Mouse (Mus musculus) layer of hippocampus, postnatal 10 days (tissue): ENCODE measurements around the gene Thumpd2. TPM values are rescaled to one million over a fixed set of nuclear protein-coding genes. Genes with fewer than 3 reads are reported as not detected.

Experiments
- DNase-seq, 2 experiments: peaks; one replicate each; pipeline ENCODE4 v3.0.0; 2021; ENCODE audit warnings: low spot score in 2 of 2
- long read RNA-seq: library from polyadenylated mRNA; stranded (forward); transcript quantifications from one replicate; pipeline ENCODE4 v2.0.0, GENCODE M21; 2023
- total RNA-seq, 2 experiments: library from RNA; stranded (reverse); gene quantifications; 2 replicates each; pipeline ENCODE4 v1.2.3; 2021

Thumpd2 gene
- total RNA-seq = 1 to 10 TPM; 5.7 to 6.1 TPM
- long read RNA-seq, partial matches to known transcripts = 1 of 6 reads
- long read RNA-seq, other reads (novel, unspliced or antisense) = 3 of 6 reads

GRCm38 (mm10) chr17:81064979-81065311, at the start of gene Thumpd2:
Gene Thumpd2 (minus strand): TSS chr17:81065082.
- peak; percentile 94 to 95 for DNase-seq

DNA sequence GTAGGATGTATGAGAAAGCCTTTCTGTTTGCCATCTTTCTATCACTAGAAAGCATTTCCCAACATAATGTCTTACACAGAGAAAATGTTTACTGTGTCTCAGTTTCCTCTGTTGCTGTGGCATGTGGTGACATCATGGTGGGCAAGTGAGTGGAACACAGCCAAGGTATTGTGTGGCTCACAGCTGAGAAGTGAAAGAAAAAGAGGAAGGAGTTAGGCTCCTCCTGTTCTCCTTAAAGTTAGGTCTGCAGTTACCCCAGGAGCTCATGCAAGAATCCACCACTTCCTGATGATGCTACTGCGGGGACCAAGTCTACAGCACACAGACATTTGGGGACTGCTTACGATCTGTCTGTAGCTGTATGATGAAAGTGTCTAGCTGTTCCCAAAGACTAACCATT, 39.4 kb upstream of the Thumpd2 start:
- DNase-seq = no peak

DNA sequence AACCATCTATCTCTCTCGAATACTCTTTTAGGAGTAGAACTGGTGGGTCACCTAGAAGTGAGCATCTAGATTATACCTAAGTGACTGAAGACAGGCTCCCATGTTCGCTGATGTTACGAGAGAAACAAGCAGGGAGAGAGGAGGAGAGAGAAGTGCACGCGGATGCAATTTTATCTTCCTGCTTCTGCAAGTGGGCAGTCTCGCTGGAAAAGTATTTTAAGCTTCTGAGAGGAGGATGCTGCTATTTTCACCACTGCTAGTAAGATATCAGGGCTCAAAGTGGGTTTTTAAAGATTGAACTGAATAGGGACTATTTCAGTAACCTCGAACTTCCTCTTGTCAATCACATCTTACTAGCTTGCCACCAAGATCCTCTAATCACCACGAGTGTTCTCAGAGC, 38.0 kb upstream of the Thumpd2 start:
- DNase-seq = no peak

DNA sequence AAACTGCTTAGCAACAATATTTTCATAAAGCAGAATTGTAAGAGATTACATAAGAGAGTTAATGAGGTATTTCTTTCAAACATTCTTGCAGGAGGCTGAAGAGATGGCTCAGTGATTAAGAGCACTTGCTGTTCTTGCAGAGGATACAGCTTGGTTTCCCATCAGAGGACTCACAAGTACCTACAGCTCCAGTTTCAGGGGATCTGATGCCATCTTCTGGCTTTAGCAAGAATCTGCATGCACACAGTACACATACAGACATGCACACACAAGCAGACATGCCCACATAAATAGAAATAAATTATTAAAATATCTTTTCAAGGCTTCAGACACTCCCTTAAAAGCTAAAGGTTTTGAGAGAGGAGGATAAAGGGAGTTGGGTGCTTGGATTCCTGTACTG, 33.6 kb upstream of the Thumpd2 start:
- DNase-seq = no peak

GRCm38 (mm10) chr17:81096490-81096889, 31.6 kb upstream of the Thumpd2 start:
- no peak for DNase-seq

DNA sequence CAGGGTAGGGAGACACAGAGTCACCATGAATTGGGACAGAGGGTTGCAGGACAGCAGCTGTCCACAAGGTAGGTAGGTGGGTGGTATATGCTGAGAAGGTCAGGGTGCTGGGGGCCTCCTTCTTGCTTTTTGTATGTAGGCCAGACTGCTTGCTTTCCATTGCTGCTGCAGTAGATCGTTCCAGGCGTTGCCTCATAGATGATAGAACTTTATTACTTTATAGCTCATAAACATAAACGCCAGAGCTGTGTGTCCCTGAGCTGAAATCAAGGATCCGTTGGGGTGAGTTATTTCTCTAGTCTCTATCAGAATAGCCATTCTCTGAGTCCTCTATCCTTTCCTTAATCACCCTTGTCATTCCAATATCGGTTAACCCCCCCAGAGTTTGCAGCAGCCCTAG, 27.9 kb upstream of the Thumpd2 start:
- no peak for DNase-seq

DNA sequence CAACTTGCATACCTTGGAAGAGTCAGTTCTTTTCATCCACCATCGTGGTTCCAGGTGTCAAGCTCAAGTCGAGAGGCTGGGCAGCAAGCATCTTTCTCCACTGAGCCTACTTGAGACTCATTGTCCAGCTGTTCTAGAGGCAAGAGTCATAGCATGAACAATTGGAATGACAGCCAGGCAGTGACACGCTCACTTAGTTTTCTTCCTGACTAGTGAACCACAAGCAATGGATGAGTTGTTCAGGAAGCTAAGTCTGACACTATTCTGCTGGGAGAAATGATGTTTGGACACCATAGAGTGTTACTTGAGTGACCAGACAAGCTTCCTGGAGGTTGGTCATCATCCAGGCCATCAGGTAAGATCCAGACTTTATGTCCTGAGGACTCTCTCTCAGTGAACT, 24.0 kb upstream of the Thumpd2 start:
- no peak for DNase-seq

- DNase-seq = no peak
Observed at GRCm38 (mm10) chr17:81087735-81088134, 22.9 kb upstream of the Thumpd2 start.

DNA sequence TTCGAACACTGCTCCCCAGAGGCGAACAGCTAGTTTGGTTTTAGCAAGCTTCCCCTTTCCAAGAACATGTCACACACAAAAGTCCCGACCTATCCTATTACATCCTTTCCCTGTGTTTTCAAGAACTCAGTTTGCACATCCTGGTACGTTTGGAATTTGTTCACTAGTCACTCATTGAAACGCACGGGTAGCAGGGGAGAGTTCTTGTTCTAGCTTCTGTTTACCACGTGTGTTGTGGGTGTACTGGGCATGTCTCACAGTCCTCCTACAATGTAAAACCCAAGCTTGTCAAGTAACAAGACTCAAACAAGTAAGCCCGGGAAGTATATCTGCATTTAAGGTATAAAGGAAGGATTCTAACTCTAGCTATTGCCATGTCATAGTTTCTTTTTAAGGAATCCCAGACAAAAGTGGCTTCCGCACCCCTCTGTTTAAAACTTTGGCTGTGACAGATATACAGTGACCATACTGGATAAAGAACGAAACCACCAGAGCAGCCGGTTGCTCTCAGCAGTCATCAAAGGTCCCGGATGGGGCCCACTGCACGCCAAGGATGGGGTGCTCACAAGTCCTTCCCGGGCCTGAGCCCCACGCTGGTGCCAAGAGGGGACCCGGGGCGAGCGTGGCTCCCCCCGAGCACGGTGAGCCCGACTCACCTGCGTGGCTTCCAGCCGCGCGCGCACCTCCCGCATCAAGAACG, 453 bp downstream of the Thumpd2 start:
- DNase-seq = peak; percentile 11 to 17

- no peak for DNase-seq
Observed at GRCm38 (mm10) chr17:81063346-81063745, 1.5 kb downstream of the Thumpd2 start.

DNA sequence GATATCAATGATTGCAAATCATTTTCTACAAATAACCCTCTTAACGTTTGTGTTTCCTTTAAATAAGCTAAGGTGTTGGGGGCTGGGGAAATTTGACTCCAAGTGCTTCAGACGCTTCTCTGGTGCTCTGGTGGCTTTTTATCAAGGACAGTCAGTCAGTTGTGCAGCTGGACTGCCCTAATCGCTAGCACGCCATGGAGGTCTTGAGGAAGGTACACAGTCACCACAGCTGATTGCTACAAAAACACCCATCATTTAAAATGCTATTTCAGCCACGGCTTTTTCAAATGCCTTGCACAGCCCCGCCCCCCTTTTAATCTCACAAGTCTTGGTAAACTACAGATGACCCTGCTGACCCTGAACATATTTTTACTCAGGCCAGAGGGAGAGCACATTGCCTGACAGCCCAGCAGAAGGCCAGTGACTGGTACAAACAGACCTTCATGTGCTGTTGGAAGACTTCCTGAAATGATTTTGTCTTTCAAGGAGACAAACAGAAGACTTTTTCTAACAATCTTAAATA, 2.5 kb downstream of the Thumpd2 start:
- DNase-seq = no peak

DNA sequence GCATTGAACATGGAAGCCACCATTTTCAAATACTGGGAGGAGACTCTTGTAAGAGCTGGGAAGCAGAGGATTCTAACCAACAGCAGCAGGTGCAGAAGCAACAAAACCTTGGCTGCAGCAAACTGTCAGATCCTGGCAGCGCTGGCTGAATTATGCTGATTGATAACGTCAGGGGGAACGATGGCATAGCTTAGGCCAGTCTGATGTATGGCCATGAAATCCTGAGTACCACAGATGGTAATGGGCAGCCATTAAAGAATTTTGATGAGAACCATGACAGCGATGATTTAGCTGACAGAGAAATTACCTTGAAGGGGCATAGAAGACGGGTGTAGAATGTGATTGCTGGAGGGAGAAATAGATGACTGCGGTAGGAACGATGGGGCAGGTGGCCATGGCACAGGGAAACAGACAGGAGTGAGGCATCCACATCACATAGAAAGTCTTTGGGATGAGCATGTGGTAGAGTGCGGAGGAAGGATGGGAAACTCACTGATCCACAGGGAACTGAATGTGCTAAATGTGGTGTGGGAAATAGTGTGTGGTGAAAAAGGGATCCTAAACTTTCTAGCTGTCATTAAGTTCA, 8.0 kb downstream of the Thumpd2 start:
- DNase-seq = no peak

DNA sequence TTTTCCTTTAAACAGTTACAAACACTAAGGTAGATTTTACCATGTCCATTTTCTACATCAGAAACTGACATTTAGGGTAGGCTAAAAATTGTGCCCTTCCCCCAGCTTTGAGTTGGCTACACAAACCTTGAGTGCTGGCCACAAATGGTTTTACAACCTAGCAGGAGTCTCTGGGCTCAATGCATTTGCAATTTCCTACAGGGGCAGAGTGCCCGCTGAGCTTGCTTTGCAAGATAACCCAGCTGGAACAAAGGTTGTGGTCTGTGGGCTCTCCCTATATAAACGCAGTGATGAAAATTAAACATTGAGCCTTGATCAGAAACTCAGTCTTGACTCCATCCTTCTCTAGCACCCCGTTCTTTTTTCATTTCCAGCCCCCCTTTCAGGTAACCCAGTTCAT, 8.8 kb downstream of the Thumpd2 start:
- DNase-seq = no peak

- no peak for DNase-seq
Observed at GRCm38 (mm10) chr17:81055522-81055921, 9.4 kb downstream of the Thumpd2 start.

- no peak for DNase-seq
Observed at GRCm38 (mm10) chr17:81053274-81053673, 11.6 kb downstream of the Thumpd2 start.

GRCm38 (mm10) chr17:81047930-81048564, 16.8 kb downstream of the Thumpd2 start:
- no peak for DNase-seq

- DNase-seq = peak; percentile 28 to 30
Observed at GRCm38 (mm10) chr17:81045525-81046150, 19.2 kb downstream of the Thumpd2 start.

DNA sequence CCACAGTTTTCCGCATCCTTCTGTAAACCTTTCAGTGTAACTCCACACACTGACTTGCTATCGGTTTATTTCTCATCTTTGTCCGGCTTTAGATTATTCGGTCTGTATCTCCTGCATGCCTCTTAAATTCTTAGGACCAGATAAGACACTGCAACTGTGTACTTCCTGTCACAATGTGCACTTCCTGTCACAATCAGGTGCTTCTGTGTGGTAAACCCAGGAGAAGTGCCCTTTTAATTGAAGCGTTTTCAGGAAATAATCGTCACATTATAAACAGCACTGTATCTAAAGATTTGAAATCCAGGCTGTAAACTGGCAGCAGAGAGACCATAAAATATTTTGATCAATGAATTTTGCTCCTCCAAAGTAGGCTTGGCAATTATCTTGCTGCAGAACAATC, 19.8 kb downstream of the Thumpd2 start:
- DNase-seq = no peak

DNA sequence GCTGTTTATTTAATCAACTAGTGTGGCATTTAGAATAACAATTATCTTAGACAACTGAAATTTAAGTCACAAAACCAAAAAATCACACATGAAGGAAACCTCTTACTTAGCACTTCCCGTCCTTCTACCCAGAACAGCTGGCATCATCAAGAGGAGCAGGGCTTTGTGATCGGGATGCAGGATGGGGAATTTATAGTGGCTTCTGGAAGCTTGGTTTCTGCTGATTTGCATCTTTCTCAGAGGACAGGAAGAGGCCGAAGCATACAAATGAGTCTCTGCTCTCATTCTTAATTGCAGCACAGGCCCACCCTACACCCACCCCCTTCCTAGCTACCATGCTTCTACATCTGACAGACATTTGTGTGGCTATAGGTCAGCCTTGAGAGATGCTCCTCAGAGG, 20.5 kb downstream of the Thumpd2 start:
- DNase-seq = no peak

DNA sequence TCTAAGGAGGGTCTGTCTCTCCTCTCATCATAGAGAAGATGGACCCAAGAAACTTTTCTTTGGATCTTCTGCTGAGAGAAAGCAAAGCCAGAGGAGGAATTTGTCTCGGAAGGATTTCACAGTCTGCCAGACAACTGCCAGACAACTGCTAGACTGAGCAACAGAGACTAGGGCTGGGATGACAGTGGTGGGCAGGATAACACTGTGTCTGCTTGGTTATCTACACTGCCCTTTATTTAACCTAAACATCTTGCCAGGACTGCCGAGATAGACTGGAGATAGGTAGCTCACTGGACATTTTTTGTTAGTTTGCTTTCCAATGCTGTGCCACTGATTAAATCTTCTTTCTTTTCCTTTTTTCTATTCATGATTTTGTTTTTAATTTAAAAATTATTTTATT, 23.2 kb downstream of the Thumpd2 start:
- DNase-seq = no peak

DNA sequence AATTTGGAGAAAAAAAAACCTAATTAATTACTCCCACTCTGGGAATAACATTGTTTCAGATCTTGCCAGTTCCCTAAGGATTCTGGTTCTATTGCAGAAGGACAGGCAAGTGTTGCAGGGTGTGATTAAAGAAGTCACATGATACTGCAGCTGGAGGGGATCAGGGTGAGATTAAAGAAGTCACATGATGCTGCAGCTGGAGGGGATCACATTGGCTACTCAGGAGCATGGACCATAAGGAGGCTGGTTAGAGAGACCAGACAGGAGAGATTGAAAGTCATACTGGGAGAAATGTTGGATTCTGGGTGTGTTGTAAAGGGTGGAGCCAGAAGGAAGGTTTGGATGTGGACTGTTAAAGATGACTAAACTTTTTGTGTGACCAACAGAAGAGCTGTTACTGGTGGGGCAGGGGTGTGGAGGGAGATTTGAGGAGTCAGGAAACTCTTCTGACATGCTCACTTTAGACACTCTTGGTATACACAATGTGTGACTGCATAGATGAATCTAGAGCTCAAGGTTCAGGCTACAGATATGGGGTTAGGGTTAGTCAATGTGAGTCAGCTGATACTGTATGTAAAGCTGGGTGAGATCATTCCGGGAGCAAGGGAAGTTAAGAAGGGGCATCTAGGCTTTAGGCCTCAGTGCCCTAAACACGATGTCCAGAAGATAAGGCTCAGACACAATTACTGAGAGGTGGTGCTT, 26.0 kb downstream of the Thumpd2 start:
- DNase-seq = no peak
